Mouse (Mus musculus): ENCODE measurements around the gene Nrbp1. TPM values are rescaled to one million over a fixed set of nuclear protein-coding genes. Genes with fewer than 3 reads are reported as not detected.

Gene Nrbp1
- polyA plus RNA-seq, 1 experiment, result 148 TPM

- DNase-seq (ENCODE audit: low read depth in 1 of 2, low spot score in 2 of 2), result no peak
- H3K4me1 ChIP-seq (ENCODE audit: control insufficient read depth, insufficient read depth, insufficient read length), result peaks cover 18% of the 10 kb centered on the region; the same call in 1 of the 2 replicates
- WGBS, result 70% methylated on average over 3 of the region's 3 CpGs
- H3K27me3 ChIP-seq (ENCODE audit: control insufficient read depth, insufficient read depth, low read length), result no peaks in the 10 kb centered on the region
- H3K36me3 ChIP-seq (ENCODE audit: control insufficient read depth, insufficient read depth, low read length), result peaks cover 2% of the 10 kb centered on the region; the same call in 1 of the 2 replicates
- TF ChIP-seq POLR2A (IDR thresholded peaks at IDR 0.05; ENCODE audit: low read depth, low read length) (no peak), CTCF (IDR thresholded peaks at IDR 0.05; ENCODE audit: extremely low read depth, insufficient read depth, insufficient read length, insufficient replicate concordance) (no peak)
- H3K4me3 ChIP-seq (ENCODE audit: extremely low read depth, insufficient read depth, insufficient read length), result no peak overlapping the region
- peak overlapping the region; percentile 82 for H3K27ac ChIP-seq (ENCODE audit: insufficient read depth, low read length)
Observed at GRCm38 (mm10) chr5:31289626-31290230, 49.1 kb downstream of the Nrbp1 start.

- WGBS, result 1% methylated on average over 45 of the region's 45 CpGs
- peaks cover 7% of the 10 kb centered on the region for H3K27me3 ChIP-seq (ENCODE audit: control insufficient read depth, insufficient read depth, low read length)
- peak within 1 kb of the TSS; percentile 90 for H3K27ac ChIP-seq (ENCODE audit: insufficient read depth, low read length)
Observed at GRCm38 (mm10) chr5:31290521-31291360, 50.1 kb downstream of the Nrbp1 start, which contains the start of gene Ift172. Gene Ift172, minus strand, starts transcription at chr5:31291116.

GRCm38 (mm10) chr5:31291361-31291688 is 50.7 kb downstream of the Nrbp1 start:
- DNase-seq (ENCODE audit: low read depth in 1 of 2, low spot score in 2 of 2), result no peak
- H3K4me3 ChIP-seq (ENCODE audit: extremely low read depth, insufficient read depth, insufficient read length), result peak overlapping the region; percentile 68
- 7% methylated on average over 9 of the region's 9 CpGs for WGBS
- no peaks in the 10 kb centered on the region for H3K36me3 ChIP-seq (ENCODE audit: control insufficient read depth, insufficient read depth, low read length)
- peak overlapping the region; percentile 90 for H3K27ac ChIP-seq (ENCODE audit: insufficient read depth, low read length)
- TF ChIP-seq CTCF (IDR thresholded peaks at IDR 0.05; ENCODE audit: extremely low read depth, insufficient read depth, insufficient read length, insufficient replicate concordance) (no peak), POLR2A (IDR thresholded peaks at IDR 0.05; ENCODE audit: low read depth, low read length) (no peak; the same call in 1 of the 2 replicates)
- peaks cover 11% of the 10 kb centered on the region for H3K27me3 ChIP-seq (ENCODE audit: control insufficient read depth, insufficient read depth, low read length)
- H3K4me1 ChIP-seq (ENCODE audit: control insufficient read depth, insufficient read depth, insufficient read length), result peaks cover 25% of the 10 kb centered on the region

More at GRCm38 (mm10) chr5:31290521-31291360, 50.1 kb downstream of the Nrbp1 start, which contains the start of gene Ift172:
- Histone ChIP-seq H3K36me3 (ENCODE audit: control insufficient read depth, insufficient read depth, low read length) (peaks cover under 1% of the 10 kb centered on the region; the same call in 1 of the 2 replicates), H3K4me3 (ENCODE audit: extremely low read depth, insufficient read depth, insufficient read length) (peak within 1 kb of the TSS; percentile 68), H3K4me1 (ENCODE audit: control insufficient read depth, insufficient read depth, insufficient read length) (peaks cover 24% of the 10 kb centered on the region)
- TF ChIP-seq CTCF (IDR thresholded peaks at IDR 0.05; ENCODE audit: extremely low read depth, insufficient read depth, insufficient read length, insufficient replicate concordance), result no peak
- peak; percentile 23; the same call in 1 of the 2 replicates for TF ChIP-seq POLR2A (IDR thresholded peaks at IDR 0.05; ENCODE audit: low read depth, low read length)
- peak; percentile 94 to 99 for DNase-seq (ENCODE audit: low read depth in 1 of 2, low spot score in 2 of 2)

DNA sequence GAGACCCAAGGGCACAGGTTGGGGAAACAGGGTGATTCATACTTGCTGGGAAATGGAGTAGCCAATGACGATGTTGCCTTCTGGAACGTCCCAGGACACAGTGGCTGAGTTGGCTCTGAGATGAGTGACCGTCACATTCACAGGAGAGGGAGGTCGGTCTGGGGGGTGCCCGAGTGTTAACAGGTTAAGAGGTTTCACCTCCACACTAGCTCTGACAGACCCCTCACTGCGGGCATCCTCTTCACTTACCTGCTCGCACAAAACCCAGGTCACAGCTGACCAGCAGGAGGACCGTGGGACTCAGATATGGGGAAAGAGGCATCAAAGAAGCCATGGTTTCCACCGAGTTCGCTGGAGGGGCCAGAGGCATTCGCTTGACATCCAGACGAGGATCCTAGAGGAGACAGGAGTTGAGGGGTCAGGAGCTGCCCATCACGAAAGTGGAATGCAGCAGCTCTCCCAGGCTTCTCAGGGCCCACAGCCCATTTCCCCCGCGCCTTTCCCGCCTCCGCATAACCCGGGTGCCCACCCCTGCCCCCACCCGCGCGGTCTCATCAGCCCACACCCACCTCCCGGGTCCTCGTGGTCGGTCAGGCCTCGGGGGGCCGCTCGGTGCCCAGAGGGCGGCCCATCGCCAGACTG is 54.4 kb downstream of the Nrbp1 start:
- no peaks in the 10 kb centered on the region for H3K36me3 ChIP-seq (ENCODE audit: control insufficient read depth, insufficient read depth, low read length)
- peak overlapping the region; percentile 51; the same call in 1 of the 2 replicates for H3K4me3 ChIP-seq (ENCODE audit: extremely low read depth, insufficient read depth, insufficient read length)
- H3K27ac ChIP-seq (ENCODE audit: insufficient read depth, low read length), result no peak overlapping the region
- peaks cover 15% of the 10 kb centered on the region for H3K27me3 ChIP-seq (ENCODE audit: control insufficient read depth, insufficient read depth, low read length)
- peaks cover 8% of the 10 kb centered on the region for H3K4me1 ChIP-seq (ENCODE audit: control insufficient read depth, insufficient read depth, insufficient read length)
- no peak for DNase-seq (ENCODE audit: low read depth in 1 of 2, low spot score in 2 of 2)
- TF ChIP-seq CTCF (IDR thresholded peaks at IDR 0.05; ENCODE audit: extremely low read depth, insufficient read depth, insufficient read length, insufficient replicate concordance) (no peak), POLR2A (IDR thresholded peaks at IDR 0.05; ENCODE audit: low read depth, low read length) (no peak)
- WGBS, result 26% methylated on average over 29 of the region's 29 CpGs

GRCm38 (mm10) chr5:31295606-31296141 is 55.0 kb downstream of the Nrbp1 start, which contains the start of gene Fndc4:
Gene Fndc4, minus strand, starts transcription at chr5:31296080.
- Histone ChIP-seq H3K27ac (ENCODE audit: insufficient read depth, low read length) (no peak within 1 kb of the TSS), H3K4me1 (ENCODE audit: control insufficient read depth, insufficient read depth, insufficient read length) (peaks cover 7% of the 10 kb centered on the region; the same call in 1 of the 2 replicates), H3K27me3 (ENCODE audit: control insufficient read depth, insufficient read depth, low read length) (peaks cover 15% of the 10 kb centered on the region), H3K36me3 (ENCODE audit: control insufficient read depth, insufficient read depth, low read length) (no peaks in the 10 kb centered on the region), H3K4me3 (ENCODE audit: extremely low read depth, insufficient read depth, insufficient read length) (peak within 1 kb of the TSS; percentile 51; the same call in 1 of the 2 replicates)
- DNase-seq (ENCODE audit: low read depth in 1 of 2, low spot score in 2 of 2), result no peak
- WGBS, result 3% methylated on average over 43 of the region's 46 CpGs
- TF ChIP-seq POLR2A (IDR thresholded peaks at IDR 0.05; ENCODE audit: low read depth, low read length) (no peak), CTCF (IDR thresholded peaks at IDR 0.05; ENCODE audit: extremely low read depth, insufficient read depth, insufficient read length, insufficient replicate concordance) (no peak)

DNA sequence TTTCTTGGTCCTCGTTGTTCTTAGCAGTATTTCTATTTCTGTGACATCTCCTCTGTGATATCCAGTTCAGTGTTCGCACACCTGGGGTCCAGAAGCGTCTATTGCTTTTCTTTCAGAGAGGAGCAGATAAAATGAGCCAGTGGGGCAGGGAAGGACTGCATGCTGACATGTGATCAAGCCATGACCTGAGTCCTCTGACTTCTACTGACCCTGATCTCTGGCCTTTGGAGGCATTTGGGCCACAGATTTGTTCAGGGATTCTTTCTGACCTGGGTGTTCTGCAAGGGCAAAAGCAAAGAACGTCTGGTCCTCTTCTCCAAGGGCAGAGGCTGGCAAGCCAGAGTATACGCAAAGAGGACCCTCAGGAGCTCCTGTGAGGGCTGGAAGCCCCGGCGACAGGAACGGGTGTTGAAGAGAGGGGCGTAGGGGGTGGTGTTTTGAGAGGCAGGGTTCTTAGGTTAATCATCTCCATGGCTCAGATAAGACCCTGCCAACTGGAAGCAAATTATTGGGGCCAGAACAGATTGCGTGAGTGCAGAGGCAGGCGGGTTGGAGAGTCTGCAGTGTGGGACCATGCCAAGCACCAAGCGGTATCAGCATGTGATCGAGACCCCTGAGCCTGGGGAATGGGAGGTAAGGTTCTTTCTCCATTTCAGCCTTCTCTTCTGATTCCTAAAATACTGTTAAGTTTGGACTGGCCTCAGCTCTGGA is 56.5 kb downstream of the Nrbp1 start, which contains the start of gene Gckr:
TSS of gene Gckr (plus strand) at position 397 of the 711 bp plus-strand sequence.
- WGBS, result 81% methylated on average over 13 of the region's 13 CpGs
- DNase-seq (ENCODE audit: low read depth in 1 of 2, low spot score in 2 of 2), result no peak
- no peaks in the 10 kb centered on the region for H3K36me3 ChIP-seq (ENCODE audit: control insufficient read depth, insufficient read depth, low read length)
- no peak within 1 kb of the TSS for H3K4me3 ChIP-seq (ENCODE audit: extremely low read depth, insufficient read depth, insufficient read length)
- H3K27me3 ChIP-seq (ENCODE audit: control insufficient read depth, insufficient read depth, low read length), result peaks cover 15% of the 10 kb centered on the region
- H3K4me1 ChIP-seq (ENCODE audit: control insufficient read depth, insufficient read depth, insufficient read length), result peaks cover 7% of the 10 kb centered on the region; the same call in 1 of the 2 replicates
- TF ChIP-seq CTCF (IDR thresholded peaks at IDR 0.05; ENCODE audit: extremely low read depth, insufficient read depth, insufficient read length, insufficient replicate concordance) (no peak), POLR2A (IDR thresholded peaks at IDR 0.05; ENCODE audit: low read depth, low read length) (no peak)
- no peak within 1 kb of the TSS for H3K27ac ChIP-seq (ENCODE audit: insufficient read depth, low read length)

All from spleen, adult 2 months (tissue).